ENCODE assay signal across 14 mouse cellular contexts in genomic region chr3:88476403-88476802, GRCm38 (mm10). TPM values are rescaled to one million over a fixed set of nuclear protein-coding genes. Genes with fewer than 3 reads are reported as not detected.
DNase-seq lines count a peak whose midpoint lies in the region; ATAC-seq and TF ChIP-seq lines count a peak whose summit lies in the region.
"Had no signal": no experiment of that assay in that cellular context is flagged by ENCODE, and none has a peak within 500 bp of the region (broad histone marks: within the 10 kb centered on the region; RNA-seq: fewer than 3 reads in every experiment).

No protein-coding gene starts in this region.

- 62% methylated on average over 6 of the region's 6 CpGs for WGBS in intestine, postnatal 0 days
- 68% methylated on average over 6 of the region's 6 CpGs for WGBS in intestine, embryonic 15.5 days
- WGBS in liver, embryonic 13.5 days (ENCODE audit: insufficient replicate concordance), result 45% methylated on average over 6 of the region's 6 CpGs
- 64% methylated on average over 6 of the region's 6 CpGs for WGBS in forebrain, embryonic 15.5 days

- no peak overlapping the region for H3K9ac ChIP-seq in intestine, postnatal 0 days (ENCODE audit: low read depth, low read length)
- H3K9ac ChIP-seq in intestine, embryonic 15.5 days, result no peak overlapping the region
- H3K9ac ChIP-seq in liver, embryonic 13.5 days, result no peak overlapping the region
- no peak overlapping the region for H3K9ac ChIP-seq in forebrain, embryonic 15.5 days (replicated peaks)

- H3K4me3 ChIP-seq in intestine, postnatal 0 days (ENCODE audit: low read depth, low read length), result no peak overlapping the region
- no peak overlapping the region for H3K4me3 ChIP-seq in intestine, embryonic 15.5 days (replicated peaks)
- no peak overlapping the region for H3K4me3 ChIP-seq in liver, embryonic 13.5 days (replicated peaks)
- H3K4me3 ChIP-seq in forebrain, embryonic 15.5 days, result no peak overlapping the region
- H3K4me3 ChIP-seq: heart, adult 2 months; limb, embryonic 10.5 days had no signal

- DNase-seq in 3T3-L1 (ENCODE audit: low read depth, low spot score) (peak; percentile 57), MEL-GATA-1-ER (ENCODE audit: extremely low read depth, low read depth) (peak; percentile 68)
- no peak for DNase-seq in liver, embryonic 13.5 days
- no peak for DNase-seq in testis, postnatal 10 days (ENCODE audit: low spot score)
- DNase-seq in ovary, postnatal 14 days (ENCODE audit: low spot score), result no peak
- DNase-seq: embryo, embryonic 11 days; heart, adult 2 months; layer of hippocampus, adult 9-11 months; thymus, postnatal 36 days had no signal

- H3K4me1 ChIP-seq in intestine, postnatal 0 days (replicated peaks; ENCODE audit: control insufficient read depth, insufficient read depth, low read length), result no peaks in the 10 kb centered on the region
- H3K4me1 ChIP-seq in intestine, embryonic 15.5 days (replicated peaks), result no peaks in the 10 kb centered on the region
- H3K4me1 ChIP-seq in liver, embryonic 13.5 days (replicated peaks), result peaks cover 2% of the 10 kb centered on the region; the same call in 1 of the 2 replicates
- H3K4me1 ChIP-seq in forebrain, embryonic 15.5 days, result peaks cover 9% of the 10 kb centered on the region; the same call in 1 of the 2 replicates

- ATAC-seq in intestine, postnatal 0 days, result no peak
- no peak for ATAC-seq in intestine, embryonic 15.5 days
- peak; percentile 19; the same call in 1 of the 2 replicates for ATAC-seq in liver, embryonic 13.5 days (ENCODE audit: low read depth)
- no peak for ATAC-seq in forebrain, embryonic 15.5 days (replicated peaks)
- ATAC-seq: intestine, embryonic 16.5 days had no signal

- H3K27ac ChIP-seq in intestine, postnatal 0 days (ENCODE audit: low read depth, low read length), result no peak overlapping the region
- H3K27ac ChIP-seq in intestine, embryonic 15.5 days, result no peak overlapping the region
- no peak overlapping the region for H3K27ac ChIP-seq in liver, embryonic 13.5 days
- H3K27ac ChIP-seq in forebrain, embryonic 15.5 days (replicated peaks), result no peak overlapping the region
- H3K27ac ChIP-seq: heart, adult 2 months; limb, embryonic 10.5 days had no signal

- H3K9me3 ChIP-seq in intestine, postnatal 0 days (ENCODE audit: control insufficient read depth), result no peaks in the 10 kb centered on the region
- H3K9me3 ChIP-seq in intestine, embryonic 15.5 days, result no peaks in the 10 kb centered on the region
- H3K9me3 ChIP-seq in liver, embryonic 13.5 days (replicated peaks), result no peaks in the 10 kb centered on the region
- H3K9me3 ChIP-seq in forebrain, embryonic 15.5 days, result no peaks in the 10 kb centered on the region
- H3K9me3 ChIP-seq: limb, embryonic 10.5 days had no signal

- no peak overlapping the region for H3K4me2 ChIP-seq in intestine, postnatal 0 days (replicated peaks; ENCODE audit: low read depth)
- H3K4me2 ChIP-seq in intestine, embryonic 15.5 days (replicated peaks), result no peak overlapping the region
- H3K4me2 ChIP-seq in liver, embryonic 13.5 days, result no peak overlapping the region
- H3K4me2 ChIP-seq in forebrain, embryonic 15.5 days (replicated peaks), result no peak overlapping the region

- H3K27me3 ChIP-seq in intestine, postnatal 0 days (replicated peaks; ENCODE audit: control insufficient read depth, insufficient read depth, low read length), result no peaks in the 10 kb centered on the region
- no peaks in the 10 kb centered on the region for H3K27me3 ChIP-seq in intestine, embryonic 15.5 days (replicated peaks)
- H3K27me3 ChIP-seq in liver, embryonic 13.5 days, result peaks cover 11% of the 10 kb centered on the region; the same call in 1 of the 2 replicates
- no peaks in the 10 kb centered on the region for H3K27me3 ChIP-seq in forebrain, embryonic 15.5 days

- 0 out of 2 replicates have a peak, but pooled peaks cover 4% of the 10 kb centered on the region for H3K36me3 ChIP-seq in intestine, postnatal 0 days (ENCODE audit: control insufficient read depth, insufficient read depth)
- no peaks in the 10 kb centered on the region for H3K36me3 ChIP-seq in intestine, embryonic 15.5 days
- H3K36me3 ChIP-seq in liver, embryonic 13.5 days, result peaks cover 8% of the 10 kb centered on the region
- H3K36me3 ChIP-seq in forebrain, embryonic 15.5 days, result no peaks in the 10 kb centered on the region
- H3K36me3 ChIP-seq: limb, embryonic 10.5 days had no signal

- peak; percentile 46 for TF ChIP-seq CTCF in intestine, postnatal 0 days (IDR thresholded peaks at IDR 0.05; ENCODE audit: low read depth)

RNA-seq across cellular contexts. Expression of gene Sema4a, which starts 15.4 kb away (rescaled TPM):
- 93.1 and 101 TPM in 2 replicates for polyA plus RNA-seq in intestine, postnatal 0 days (2015; fragmentation: Nextera tagmentation; extraction: Ambion mirVana)
- 30.9 and 39.2 TPM in 2 replicates for polyA plus RNA-seq in intestine, embryonic 15.5 days (2015; fragmentation: Nextera tagmentation; extraction: Ambion mirVana)
- polyA plus RNA-seq in liver, embryonic 13.5 days (2015; fragmentation: Nextera tagmentation; extraction: Ambion mirVana), result 13.8 and 15.8 TPM in 2 replicates
- 16.3 and 17.7 TPM in 2 replicates for polyA plus RNA-seq in forebrain, embryonic 15.5 days (2015; fragmentation: Nextera tagmentation; extraction: Ambion mirVana)

RNA-seq across cellular contexts. Expression of gene Lmna, which starts 33.4 kb away (rescaled TPM):
- 92.5 and 96.5 TPM in 2 replicates for polyA plus RNA-seq in intestine, postnatal 0 days (2015; fragmentation: Nextera tagmentation; extraction: Ambion mirVana)
- 120 TPM in 2 replicates for polyA plus RNA-seq in intestine, embryonic 15.5 days (2015; fragmentation: Nextera tagmentation; extraction: Ambion mirVana)
- 165 and 184 TPM in 2 replicates for polyA plus RNA-seq in liver, embryonic 13.5 days (2015; fragmentation: Nextera tagmentation; extraction: Ambion mirVana)
- polyA plus RNA-seq in forebrain, embryonic 15.5 days (2015; fragmentation: Nextera tagmentation; extraction: Ambion mirVana), result 23.4 and 27.5 TPM in 2 replicates

RNA-seq across cellular contexts. Expression of gene Slc25a44, which starts 51.5 kb away (rescaled TPM):
- polyA plus RNA-seq in intestine, postnatal 0 days (2015; fragmentation: Nextera tagmentation; extraction: Ambion mirVana), result 30.4 and 31.7 TPM in 2 replicates
- 17.2 and 17.3 TPM in 2 replicates for polyA plus RNA-seq in intestine, embryonic 15.5 days (2015; fragmentation: Nextera tagmentation; extraction: Ambion mirVana)
- polyA plus RNA-seq in liver, embryonic 13.5 days (2015; fragmentation: Nextera tagmentation; extraction: Ambion mirVana), result 10.4 and 13.2 TPM in 2 replicates
- 31.3 and 33.2 TPM in 2 replicates for polyA plus RNA-seq in forebrain, embryonic 15.5 days (2015; fragmentation: Nextera tagmentation; extraction: Ambion mirVana)

RNA-seq across cellular contexts. Expression of gene Mex3a, which starts 55.8 kb away (rescaled TPM):
- polyA plus RNA-seq in intestine, postnatal 0 days (2015; fragmentation: Nextera tagmentation; extraction: Ambion mirVana), result 2.8 TPM in 2 replicates
- 9.6 and 11.2 TPM in 2 replicates for polyA plus RNA-seq in intestine, embryonic 15.5 days (2015; fragmentation: Nextera tagmentation; extraction: Ambion mirVana)
- polyA plus RNA-seq in liver, embryonic 13.5 days (2015; fragmentation: Nextera tagmentation; extraction: Ambion mirVana), result 1.2 and 1.5 TPM in 2 replicates
- 50.6 and 55.6 TPM in 2 replicates for polyA plus RNA-seq in forebrain, embryonic 15.5 days (2015; fragmentation: Nextera tagmentation; extraction: Ambion mirVana)

Comparison
In these comparisons a context has a peak if more than half of its experiments do, and no peak if none do; other contexts are left out.
1. DNase-seq: peak in 3T3-L1 (single experiment) and MEL-GATA-1-ER (single experiment); none in liver, embryonic 13.5 days (single experiment), testis, postnatal 10 days (single experiment) and ovary, postnatal 14 days (single experiment).